Mouse (Mus musculus) embryo, embryonic 11 days (tissue): ENCODE data around the gene Tmeff1.

ENCODE experiments used
- DNase-seq: peaks from one replicate; pipeline ENCODE4 v3.0.0-alpha.2; 2015

Tmeff1 gene

DNA sequence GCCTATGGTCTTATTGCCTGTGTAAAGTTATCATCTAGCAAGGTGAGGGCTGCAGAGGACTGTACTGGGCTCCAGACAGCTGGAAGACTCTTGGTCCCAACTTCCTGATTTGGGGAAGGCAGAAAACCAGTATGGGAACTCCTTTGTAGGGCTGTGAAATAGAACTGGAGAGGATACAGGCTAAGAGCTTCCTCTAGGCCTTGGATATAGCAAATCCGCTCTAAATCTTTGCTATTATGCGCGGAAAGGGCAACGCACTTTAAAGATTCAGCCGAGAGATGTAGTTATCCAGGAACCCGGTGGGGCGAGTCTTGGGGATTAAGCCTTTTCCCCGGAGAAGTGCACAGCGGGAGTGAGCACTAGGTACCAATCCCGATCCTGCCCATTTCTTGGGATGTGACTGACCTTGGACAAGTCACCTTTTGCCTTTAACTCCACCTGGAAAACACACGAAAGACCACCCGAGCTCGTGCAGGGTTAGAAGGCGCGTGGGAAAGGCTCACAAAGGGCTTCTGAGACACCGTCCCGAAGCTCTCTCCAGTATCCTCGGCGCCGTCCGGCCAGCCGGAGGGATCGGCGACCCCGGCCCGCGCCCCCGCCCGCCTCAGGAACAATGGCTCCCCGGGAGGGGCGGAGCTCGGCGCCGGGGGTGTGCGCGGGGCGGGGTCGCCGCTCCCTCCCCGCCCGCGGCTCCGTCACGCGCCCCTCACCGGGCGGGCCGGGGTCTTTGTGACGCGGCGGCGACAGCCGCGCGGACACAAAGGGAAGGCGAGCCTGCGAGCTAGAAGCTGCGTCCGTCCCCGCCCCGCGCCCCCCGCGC lies at the start of gene Tmeff1:
TSS of gene Tmeff1 (plus strand) at position 754 of the 820 bp plus-strand sequence.
- peak; percentile 92 for DNase-seq

DNA sequence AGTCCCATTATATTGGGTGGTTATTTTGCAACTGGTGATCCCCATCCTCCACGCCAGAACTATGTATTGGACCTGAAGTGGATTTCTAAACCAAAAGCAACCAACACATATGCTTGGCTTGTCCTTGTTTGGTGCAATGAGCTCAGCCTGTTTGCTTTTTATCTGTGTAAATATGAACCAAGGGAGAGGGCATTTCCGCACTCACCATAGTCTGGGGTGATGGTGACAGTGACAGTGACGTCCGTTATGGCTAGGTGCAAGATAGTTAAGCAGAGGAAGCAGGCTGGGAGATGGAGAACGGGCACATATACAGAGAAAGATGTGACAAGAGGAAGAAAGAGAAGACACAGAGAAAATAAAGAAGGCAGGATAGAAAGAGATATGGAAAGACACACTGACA lies 48.7 kb upstream of the Tmeff1 start:
- no peak for DNase-seq

DNA sequence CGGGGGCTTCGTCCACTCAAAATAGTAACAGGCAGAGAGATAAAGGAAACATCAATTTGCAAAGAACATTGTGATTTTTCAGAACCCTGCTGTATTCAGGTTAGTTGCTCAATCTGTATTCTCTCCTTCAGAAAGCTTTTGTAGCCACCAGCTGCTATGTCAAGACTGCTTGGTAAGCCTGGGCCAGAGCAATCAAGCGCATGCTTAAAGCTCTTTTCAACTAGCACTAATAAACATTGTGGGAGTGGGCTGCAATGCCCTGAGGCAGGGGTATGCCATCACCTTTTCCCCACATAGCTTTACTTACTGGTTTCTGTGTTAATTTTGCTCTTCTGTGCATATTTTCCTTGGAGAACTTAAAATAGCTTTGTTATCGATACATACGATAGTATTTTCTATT lies 48.0 kb upstream of the Tmeff1 start:
- DNase-seq: no peak

DNA sequence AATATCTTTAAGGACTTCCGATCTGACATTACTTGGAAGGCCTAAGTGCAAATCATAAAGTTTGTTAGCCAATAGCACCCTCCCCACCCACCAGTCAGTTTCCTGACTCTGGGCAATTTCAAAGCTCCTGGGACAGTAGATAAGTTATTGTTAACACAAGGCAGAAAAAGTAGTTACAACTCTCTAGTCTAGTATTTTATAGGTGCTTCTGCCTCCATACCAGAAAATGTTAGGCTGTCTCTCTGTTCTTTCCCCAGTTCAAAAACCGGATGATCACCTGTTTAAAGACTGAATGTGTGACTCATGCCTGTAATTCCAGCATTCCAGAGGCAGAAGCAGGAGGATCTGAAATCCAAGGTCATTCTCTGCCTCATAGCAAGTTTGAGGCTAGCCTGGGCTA lies 46.4 kb upstream of the Tmeff1 start:
- DNase-seq: no peak

DNA sequence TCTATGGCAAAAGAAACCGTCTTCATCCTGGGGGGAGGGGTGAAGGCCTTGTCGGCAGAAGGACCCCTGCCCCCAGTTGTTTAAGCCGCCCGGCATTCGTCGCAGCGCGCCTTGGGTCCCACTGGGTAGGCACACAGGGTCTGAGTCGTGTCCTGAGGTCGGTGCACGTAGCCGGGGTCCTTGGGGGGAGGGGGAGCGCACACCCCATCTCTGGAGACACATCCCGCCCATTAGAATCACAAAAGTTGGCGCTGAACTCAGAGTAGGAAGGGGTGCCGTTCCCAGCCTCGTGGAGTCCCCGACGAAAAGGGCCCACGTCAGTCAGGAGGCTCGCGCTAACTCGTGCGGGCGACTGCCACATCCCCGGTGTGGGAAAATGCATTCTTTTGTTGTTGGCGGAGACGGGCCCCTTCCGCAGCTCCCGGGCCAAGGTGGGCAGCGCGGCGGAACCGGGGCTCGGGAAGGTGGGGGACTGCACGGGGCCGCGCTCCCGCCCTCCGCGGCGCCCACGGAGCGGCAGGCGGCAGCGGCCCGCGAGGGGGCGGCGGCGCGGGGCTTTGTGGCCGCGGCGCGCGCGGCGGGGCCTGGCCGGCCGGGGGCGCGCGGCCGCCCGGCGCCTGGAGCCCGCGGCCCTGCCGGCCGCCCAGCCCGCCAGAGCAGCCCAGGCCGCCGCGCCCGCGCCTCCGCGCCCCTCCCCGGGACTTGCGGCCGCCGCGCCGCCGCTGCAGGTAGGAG lies 45.0 kb upstream of the Tmeff1 start, which contains the start of gene Msantd3:
TSS of gene Msantd3 (plus strand) at position 95 of the 735 bp plus-strand sequence.
- peak; percentile 85 for DNase-seq

DNA sequence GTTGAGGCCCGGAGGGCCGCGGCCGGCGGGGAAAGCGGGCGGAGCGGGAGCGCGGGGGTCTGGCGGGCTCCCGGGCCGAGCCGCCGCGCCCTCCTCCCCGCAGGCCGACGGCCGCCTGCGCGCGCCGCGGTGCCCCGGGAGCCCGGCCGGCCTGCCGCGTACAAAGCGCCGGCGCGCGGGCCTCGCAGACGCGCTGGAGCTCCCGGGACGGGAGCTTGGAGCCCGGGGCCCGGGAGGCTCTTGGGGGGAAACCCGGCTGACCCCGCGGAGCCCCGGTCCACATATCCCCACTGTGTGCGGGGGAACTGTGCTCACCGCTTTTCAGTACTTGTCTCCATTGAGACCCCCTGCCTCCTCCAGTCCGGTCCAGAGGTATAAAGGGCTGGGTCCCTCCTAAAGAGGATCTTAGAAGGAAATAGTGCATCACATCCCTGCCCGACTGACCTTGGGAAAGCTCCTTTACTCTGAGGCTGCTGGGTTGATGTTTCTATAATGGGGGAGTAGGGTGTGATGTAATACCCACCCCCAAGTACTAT lies 44.3 kb upstream of the Tmeff1 start:
- peak; percentile 77 for DNase-seq

DNA sequence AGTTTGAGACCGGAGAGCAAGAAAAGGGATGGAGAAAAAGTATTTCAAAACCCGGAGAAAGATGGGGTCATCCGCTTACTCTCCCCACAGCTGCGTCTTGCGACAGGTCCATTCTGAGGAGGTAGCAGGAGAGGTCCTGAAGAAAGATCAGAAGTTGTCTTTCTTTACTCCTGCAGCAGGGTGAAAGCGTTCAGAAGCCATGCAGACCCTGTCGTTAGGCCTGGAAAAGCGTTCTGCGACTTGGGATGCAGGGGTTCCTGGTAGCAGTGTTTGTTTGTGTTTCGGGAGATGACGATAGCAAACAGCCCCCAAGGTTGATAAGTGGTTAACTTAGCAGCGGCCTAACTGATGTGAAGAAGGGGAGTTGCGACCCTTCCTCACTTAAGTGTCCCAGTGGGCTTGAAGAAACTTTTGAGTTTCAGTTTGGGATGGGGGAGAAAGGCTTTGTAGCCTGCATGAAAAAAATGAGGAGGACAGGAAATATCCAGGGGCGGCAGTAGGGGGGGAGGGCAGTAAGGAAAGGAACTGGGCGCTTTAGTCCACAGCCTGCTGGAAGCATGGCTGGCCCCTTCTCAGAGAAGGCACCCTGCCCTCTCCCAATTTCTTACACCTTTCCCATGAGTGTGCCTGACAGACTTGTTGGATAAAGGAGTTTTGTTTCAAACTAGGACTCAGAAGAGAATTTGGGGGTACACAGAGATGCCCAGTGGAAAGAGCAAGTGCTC lies 43.3 kb upstream of the Tmeff1 start:
- peak; percentile 44 for DNase-seq

DNA sequence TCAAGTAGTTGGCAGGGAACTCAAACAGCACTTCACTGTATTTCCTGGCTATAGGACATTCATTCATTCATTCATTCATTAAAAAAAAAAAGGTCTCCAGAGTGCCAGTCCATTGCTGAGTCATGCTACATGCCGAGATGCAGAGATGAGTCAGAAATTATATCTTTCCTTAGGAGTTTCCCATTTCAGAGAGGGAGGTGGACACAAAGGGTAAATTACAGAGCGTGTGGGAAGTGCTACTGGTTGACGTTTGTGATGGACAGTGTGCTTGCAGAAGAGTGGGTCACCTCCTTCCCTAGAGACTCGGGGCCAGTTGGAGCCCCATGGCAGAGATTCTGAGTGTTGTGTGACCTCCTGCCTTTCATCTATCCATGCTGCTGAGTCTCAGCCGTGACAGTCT lies 42.6 kb upstream of the Tmeff1 start:
- DNase-seq: no peak

DNA sequence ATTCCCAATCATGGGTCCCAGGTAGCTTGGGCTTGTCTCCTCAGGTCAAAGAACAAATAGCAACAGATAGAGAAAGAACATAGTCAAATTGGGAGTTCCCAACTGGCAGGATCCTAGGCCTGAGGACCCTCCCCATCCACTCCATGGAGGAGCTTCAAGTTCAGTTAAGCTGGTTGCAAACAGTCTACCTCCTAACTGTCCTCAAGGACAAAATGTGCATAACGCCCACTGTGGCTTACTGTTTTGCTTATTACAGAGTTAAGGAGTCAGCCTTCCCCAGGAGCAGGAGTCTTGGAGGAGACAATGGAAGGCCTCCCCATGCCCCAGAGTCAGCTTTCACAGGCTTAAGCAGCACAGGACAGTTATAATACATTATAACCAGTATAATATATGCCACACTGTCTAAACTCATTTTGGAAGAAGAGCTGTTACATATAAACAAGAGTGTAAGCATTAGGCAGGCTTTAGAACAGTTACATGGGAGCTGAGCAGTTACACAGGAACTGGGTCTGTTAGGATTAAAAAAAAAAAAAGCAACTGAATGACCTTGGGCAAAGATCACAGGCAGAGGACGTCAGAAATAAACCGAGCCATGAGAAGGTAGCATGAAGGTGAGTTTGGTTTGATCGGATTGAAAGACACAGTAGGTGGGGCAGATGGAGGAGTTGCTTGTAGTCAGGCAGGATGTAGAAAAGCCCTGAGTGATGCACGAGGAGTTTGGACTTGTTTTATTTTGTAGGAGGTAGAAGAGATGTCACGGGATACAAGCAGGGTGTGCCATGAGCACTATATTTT lies 41.7 kb upstream of the Tmeff1 start:
- DNase-seq: no peak

DNA sequence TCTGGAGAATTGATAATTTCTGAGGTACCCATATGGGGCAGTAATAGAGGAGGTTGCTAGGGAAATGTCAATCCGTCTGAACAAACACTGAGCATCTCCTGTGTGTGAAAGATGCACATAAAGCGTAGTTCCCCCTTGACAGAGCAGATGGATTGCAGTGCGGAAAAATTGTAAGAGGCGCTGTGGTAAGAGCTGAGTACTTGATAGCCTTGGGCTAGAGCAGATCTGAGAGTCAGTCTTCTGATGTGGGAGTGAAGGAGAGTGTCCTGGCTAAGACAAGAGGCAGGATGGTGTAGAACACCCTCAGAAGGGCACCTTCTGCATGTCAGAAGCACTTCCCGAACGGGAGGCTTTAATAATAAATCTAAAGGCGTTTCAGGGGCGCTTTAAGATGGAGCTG lies 40.8 kb upstream of the Tmeff1 start:
- DNase-seq: no peak

DNA sequence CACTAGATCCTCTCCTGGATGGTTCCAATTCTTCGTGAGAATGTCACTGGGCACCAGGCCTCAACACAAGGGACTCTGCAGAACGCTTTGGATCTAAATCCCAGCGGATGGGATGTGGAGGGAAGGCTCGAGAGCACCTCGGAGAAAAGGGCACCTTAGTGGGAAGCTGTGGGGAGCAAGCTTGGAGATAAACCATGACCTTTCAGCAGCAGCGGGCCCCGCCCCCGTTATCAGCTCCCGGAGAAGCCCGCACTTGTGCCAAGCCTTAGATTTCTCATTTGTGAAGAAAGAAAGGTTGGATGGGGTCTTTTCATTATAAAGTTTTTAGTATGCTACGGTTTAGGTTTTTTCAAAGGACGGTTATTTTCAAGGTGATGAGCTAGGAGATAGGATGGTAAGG lies 39.0 kb upstream of the Tmeff1 start:
- DNase-seq: no peak

DNA sequence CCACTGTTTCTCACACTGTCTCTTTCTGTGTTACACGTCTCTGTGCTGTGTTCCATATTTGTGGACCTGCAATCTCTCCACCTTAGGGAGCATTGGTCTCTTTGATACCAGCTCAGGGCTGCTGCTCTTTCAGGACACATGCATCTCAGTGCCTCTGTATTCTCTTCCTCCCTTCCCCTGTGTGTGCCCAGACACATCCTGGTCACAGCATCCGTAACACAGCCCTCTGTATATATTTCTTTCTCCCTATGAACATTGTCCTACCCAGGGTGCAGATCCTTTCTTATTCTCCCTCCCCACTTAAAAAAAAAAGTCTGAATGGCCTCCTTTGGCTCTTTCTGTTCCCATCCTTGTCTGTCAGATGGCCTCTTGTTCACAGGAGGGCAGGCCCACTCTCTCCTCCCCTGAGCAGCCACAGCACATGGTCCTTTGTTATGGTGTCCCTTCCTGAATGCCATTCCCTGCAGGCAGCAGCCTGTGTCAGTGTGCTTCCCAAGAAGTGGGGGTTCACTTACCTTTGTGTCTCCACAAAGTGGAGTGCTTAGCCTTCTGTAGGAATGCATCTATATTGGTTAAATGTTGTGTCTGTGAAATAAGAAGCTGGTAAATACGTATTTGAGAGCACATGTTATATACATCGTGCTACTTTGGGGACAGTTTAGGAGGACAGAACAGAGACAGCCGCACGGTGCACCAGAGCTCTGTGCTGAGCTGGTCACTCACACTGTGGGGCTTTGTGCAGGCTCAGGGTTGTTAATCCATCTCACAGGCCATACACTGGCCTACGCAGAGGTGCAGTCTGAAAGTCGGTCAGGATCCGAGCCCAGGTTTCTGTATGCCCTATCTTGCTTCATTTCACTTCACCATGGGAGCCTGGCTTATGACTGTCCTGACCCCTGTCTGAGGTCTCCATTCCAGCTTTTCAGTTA lies 38.1 kb upstream of the Tmeff1 start:
- peak; percentile 46 for DNase-seq

DNA sequence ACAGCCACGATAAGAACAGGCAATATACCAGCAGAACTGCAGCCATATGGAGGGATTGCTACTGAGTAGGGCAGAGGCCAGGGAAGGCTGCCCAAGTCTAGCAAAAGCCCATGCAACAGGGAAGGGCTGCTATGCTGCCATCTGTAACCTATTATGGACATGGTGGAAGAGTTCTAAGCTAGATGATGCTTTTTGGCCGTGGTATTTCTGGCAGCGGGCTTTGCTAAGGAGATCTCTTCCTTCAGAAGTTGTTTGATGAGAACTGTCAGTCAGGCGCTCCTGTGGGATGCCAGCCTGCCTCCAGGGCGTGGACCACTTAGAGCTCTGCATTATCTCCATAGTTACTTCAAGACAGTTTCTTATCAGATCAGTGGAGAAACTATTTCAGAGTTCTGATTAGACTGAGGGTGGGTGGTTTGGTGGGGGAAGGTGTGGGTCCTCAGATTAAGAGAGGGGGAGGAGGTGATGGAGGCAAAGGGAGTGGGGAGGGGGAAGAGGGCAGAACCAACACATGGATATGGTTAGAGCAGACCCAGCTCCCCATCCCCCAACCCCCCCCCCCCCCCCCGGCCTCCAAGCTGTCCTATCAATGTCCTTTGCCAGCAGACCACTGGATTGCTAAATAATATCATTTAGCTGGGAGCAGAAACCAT lies 36.5 kb upstream of the Tmeff1 start:
- peak; percentile 69 for DNase-seq

DNA sequence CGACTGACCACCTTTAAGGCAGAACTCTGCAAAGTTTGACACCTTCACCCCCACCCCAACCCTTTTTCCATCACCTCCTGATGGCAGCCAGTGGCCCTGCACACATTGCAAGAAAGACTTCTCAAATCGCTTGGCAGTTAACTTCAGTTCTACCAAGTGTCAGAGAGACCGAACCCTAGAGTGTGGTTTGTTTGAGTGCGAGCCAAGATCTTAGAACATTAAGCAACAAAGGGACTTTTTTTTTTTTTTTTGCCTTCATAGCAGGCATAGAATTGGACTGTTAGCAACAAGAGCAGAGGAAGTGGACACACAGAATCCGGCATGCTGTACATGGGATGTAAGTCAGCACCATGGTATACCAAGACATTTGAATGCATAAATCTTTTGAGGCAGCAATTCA lies 35.3 kb upstream of the Tmeff1 start:
- DNase-seq: no peak

DNA sequence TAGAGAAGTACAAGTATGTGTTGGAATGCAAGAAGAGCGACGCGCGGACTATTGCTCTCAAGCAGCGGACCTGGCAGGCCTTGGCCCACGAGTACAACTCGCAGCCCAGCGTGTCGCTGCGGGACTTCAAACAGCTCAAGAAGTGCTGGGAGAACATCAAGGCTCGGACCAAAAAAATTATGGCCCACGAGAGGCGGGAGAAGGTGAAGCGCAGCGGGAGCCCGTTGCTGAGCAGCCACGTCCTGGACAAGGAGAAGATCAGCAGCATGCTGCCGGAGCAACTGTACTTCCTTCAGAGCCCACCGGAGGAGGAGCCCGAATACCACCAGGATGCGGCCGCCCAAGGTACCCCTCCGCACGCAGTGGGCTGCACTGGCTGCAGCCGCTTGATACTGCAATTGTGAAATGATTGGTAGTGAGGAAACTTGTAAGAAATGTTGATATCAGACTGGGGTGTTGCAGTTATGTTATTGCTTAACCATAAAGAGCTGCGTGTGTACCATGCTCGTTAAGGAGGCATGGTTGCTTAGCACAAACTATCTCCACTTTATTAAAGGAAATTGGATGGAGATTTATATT lies 32.4 kb upstream of the Tmeff1 start:
- no peak for DNase-seq

DNA sequence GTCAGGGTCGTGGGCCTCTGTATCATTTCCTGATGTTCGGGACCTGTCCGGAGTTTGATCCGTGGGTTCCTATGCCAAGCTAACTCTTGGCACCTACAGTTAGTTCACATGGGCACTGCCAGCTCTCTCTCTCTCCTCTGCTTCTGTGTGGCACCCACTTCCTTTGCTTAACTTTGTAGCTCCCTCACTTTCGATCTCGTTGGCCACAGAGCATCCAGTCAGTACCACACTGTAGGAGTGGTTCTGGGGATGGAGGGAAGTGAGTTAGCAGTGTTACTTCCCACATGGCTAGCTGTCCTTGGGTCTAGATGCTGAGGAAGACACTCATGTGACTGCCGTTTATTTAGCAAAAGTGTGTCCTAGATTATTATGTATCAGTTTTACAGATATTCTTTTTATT lies 30.8 kb upstream of the Tmeff1 start:
- no peak for DNase-seq

DNA sequence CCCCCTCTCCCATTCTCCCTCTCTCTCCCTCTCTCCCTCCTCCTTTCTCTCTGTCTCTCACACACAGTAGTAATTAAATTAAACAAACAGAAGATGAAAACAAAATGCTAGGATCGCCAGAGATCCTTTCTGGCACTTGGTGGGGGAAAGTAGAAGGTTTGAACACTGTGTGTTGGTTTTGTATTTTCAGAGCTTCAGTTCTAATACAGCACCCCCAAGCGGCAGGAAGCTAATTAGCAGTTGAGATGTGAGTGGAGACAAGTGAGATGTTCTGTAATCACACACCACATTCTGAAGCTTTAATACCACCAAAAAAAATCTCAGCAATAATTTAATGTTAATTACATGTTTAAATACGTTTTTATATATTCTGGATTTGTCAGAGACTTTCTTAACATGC lies 29.2 kb upstream of the Tmeff1 start:
- peak; percentile 67 for DNase-seq

DNA sequence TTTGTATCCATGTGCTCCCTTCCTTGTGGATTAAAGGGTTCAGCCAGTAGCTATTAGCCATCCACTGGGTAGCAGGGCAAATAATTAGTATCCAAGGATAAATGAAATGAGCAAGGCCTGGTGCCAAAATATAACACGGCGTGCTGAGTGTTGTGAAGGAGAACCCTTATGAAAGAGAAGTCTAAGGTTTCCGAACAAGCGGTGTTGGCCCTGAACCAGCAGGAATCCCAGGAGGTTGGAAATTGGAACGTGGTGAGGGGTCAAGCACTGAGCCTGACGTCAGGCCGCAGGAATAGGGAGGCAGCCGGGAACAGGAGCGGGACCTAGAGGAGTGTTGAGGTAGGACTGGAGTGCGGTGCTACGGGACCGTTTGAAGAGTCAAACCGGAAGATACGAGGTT lies 25.3 kb upstream of the Tmeff1 start:
- no peak for DNase-seq

DNA sequence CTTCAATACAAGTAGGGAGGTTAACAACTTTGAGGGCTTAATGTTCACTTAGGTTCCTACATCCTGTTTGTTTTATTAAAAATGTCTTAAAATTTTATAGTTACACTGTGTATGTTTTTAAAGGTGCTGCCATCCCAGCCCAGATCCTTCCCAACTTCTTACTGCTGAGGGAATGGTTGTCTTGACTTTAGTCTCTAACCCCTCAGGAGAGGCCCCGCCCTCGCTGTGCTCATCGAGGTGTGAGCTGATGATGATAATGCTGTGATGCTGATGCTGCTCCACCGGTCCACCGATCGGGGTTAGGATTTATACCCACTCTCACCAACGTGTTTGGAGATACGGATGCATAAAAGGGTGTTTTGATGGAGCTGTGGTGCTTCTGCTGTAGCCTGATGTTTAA lies 23.1 kb upstream of the Tmeff1 start:
- no peak for DNase-seq

DNA sequence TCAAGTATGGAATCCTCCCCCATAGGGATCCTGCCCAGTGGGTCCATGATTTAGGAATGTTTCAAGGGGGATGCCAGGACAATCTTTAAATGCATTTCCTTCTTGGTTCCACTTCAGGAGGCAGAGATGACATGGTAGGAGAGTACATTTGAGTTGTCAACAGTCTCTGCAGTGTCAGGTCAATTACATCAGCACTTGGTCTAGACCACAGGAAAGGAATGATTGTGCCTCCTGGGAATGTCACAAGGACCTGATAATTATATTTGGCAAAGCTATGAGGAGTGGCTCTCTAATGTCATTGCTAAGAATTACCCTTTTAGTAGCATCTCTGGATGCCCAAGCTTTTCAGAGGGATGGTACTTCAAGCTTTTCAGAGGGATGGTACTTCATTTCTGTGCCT lies 20.0 kb upstream of the Tmeff1 start:
- DNase-seq: no peak
